Mouse (Mus musculus) adrenal gland, postnatal 25 days (tissue): ENCODE measurements at regions not wholly inside any gene's neighbourhood (a gene's known extent, or its start where the extent isn't known, plus 50 kb on each side); places are given as distances from the start of the nearest gene placed in this dataset.

Source experiments
- DNase-seq: peaks from one replicate; pipeline ENCODE4 v3.0.0; 2021; ENCODE audit warnings: mixed read lengths

- DNase-seq = no peak
Observed at GRCm38 (mm10) chr13:31681571-31681970, 56.0 kb downstream of the Foxf2 start.

GRCm38 (mm10) chr13:31683311-31683710, 57.7 kb downstream of the Foxf2 start:
- no peak for DNase-seq

GRCm38 (mm10) chr13:31688531-31688930, 62.9 kb downstream of the Foxf2 start:
- peak; percentile 3 for DNase-seq

GRCm38 (mm10) chr13:31689317-31689716, 63.7 kb downstream of the Foxf2 start:
- DNase-seq = peak; percentile 11

- DNase-seq = no peak
Observed at GRCm38 (mm10) chr13:31695725-31696124, 70.1 kb downstream of the Foxf2 start.

- no peak for DNase-seq
Observed at GRCm38 (mm10) chr13:31704199-31704598, 78.6 kb downstream of the Foxf2 start.

- no peak for DNase-seq
Observed at GRCm38 (mm10) chr13:31705406-31705805, 79.8 kb downstream of the Foxf2 start.

- DNase-seq = no peak
Observed at GRCm38 (mm10) chr13:31710681-31711080, 85.1 kb downstream of the Foxf2 start.

- DNase-seq = no peak
Observed at GRCm38 (mm10) chr13:31715683-31716082, 90.1 kb downstream of the Foxf2 start.

GRCm38 (mm10) chr13:31716771-31717170, 89.7 kb upstream of the Foxc1 start:
- no peak for DNase-seq

GRCm38 (mm10) chr13:31720731-31721130, 85.7 kb upstream of the Foxc1 start:
- no peak for DNase-seq

- no peak for DNase-seq
Observed at GRCm38 (mm10) chr13:31728862-31729261, 77.6 kb upstream of the Foxc1 start.

- no peak for DNase-seq
Observed at GRCm38 (mm10) chr13:31746276-31746675, 60.2 kb upstream of the Foxc1 start.
